Mouse (Mus musculus) midbrain, embryonic 13.5 days (tissue): ENCODE results near the gene Gm10226. TPM values are rescaled to one million over a fixed set of nuclear protein-coding genes. Genes with fewer than 3 reads are reported as not detected.
"Not testable (repeated sequence)": the region's sequence is repeated elsewhere in the genome, so short reads cannot be mapped to it uniquely, and the experiment has no call there.

Source experiments
- ATAC-seq: fragments of 200-750 bp; cut with Nextera tagmentation; 2 replicates; pipeline ENCODE4 v1.8.0; 2017; ENCODE audit warnings: mild to moderate bottlenecking, moderate TSS enrichment, moderate library complexity
- H3K27ac ChIP-seq: fragments of 300-500 bp; sonication (generic); 2 replicates; pipeline ENCODE4 v1.5.1; 2015; ENCODE audit warnings: inconsistent platforms, mild to moderate bottlenecking, moderate library complexity
- H3K27me3 ChIP-seq: fragments of 300-500 bp; sonication (generic); 2 replicates; pipeline ENCODE4 v1.6.1; 2015; ENCODE audit warnings: mild to moderate bottlenecking, inconsistent platforms
- H3K36me3 ChIP-seq: fragments of 300-500 bp; sonication (generic); 2 replicates; pipeline ENCODE4 v1.6.1; 2015; ENCODE audit warnings: mild to moderate bottlenecking, inconsistent platforms
- H3K4me1 ChIP-seq: fragments of 300-500 bp; sonication (generic); replicated peaks from 2 replicates; pipeline ENCODE4 v1.6.1; 2015; ENCODE audit warnings: inconsistent platforms
- H3K4me2 ChIP-seq: fragments of 300-500 bp; sonication (generic); replicated peaks from 2 replicates; pipeline ENCODE4 v1.6.1; 2015; ENCODE audit warnings: moderate library complexity, mild to moderate bottlenecking, inconsistent platforms
- H3K4me3 ChIP-seq: fragments of 300-500 bp; sonication (generic); replicated peaks from 2 replicates; pipeline ENCODE4 v1.5.1; 2015; ENCODE audit warnings: mild to moderate bottlenecking, inconsistent platforms
- H3K9ac ChIP-seq: fragments of 300-500 bp; sonication (generic); replicated peaks from 2 replicates; pipeline ENCODE4 v1.6.1; 2015; ENCODE audit warnings: mild to moderate bottlenecking, inconsistent platforms
- H3K9me3 ChIP-seq: fragments of 300-500 bp; sonication (generic); 2 replicates; pipeline ENCODE4 v1.6.1; 2016; ENCODE audit warnings: mild to moderate bottlenecking, inconsistent platforms
- WGBS: fragments of 180-500 bp; shearing (Covaris S2); methylation state at CpG from one replicate; pipeline ENCODE4 v1.1.7; 2015; 5-methylcytosine and 5-hydroxymethylcytosine counted together
- polyA plus RNA-seq: library from polyadenylated mRNA; unstranded; fragments of >200 nt; fragmentation: Nextera tagmentation; extraction: Ambion mirVana; gene quantifications from 2 replicates; pipeline ENCODE4 v1.2.1, GENCODE M21; 2015

Gene Gm10226
- polyA plus RNA-seq, 1 experiment from 2014 or later, result 18.5 TPM

GRCm38 (mm10) chr17:21707343-21707996 is 15.8 kb downstream of the Gm10226 start, which contains the start of gene Zfp760:
Zfp760 (plus strand) TSS chr17:21707741.
- peak; percentile 99 for ATAC-seq
- peak within 1 kb of the TSS; percentile 75 for H3K9ac ChIP-seq
- peak within 1 kb of the TSS; percentile 85 for H3K27ac ChIP-seq
- H3K9me3 ChIP-seq, result no peaks in the 10 kb centered on the region
- WGBS, result 3% methylated on average over 26 of the region's 26 CpGs
- H3K4me3 ChIP-seq, result peak within 1 kb of the TSS; percentile 75
- H3K27me3 ChIP-seq, result no peaks in the 10 kb centered on the region
- H3K4me1 ChIP-seq, result peaks cover 21% of the 10 kb centered on the region
- peak within 1 kb of the TSS; percentile 57 for H3K4me2 ChIP-seq
- peaks cover 13% of the 10 kb centered on the region for H3K36me3 ChIP-seq

GRCm38 (mm10) chr17:21708401-21708800 is 16.7 kb downstream of the Gm10226 start:
- Histone ChIP-seq H3K4me3 (peak overlapping the region; percentile 75), H3K27me3 (no peaks in the 10 kb centered on the region), H3K9me3 (no peaks in the 10 kb centered on the region), H3K9ac (peak overlapping the region; percentile 63), H3K36me3 (peaks cover 16% of the 10 kb centered on the region), H3K4me2 (peak overlapping the region; percentile 57), H3K4me1 (peaks cover 21% of the 10 kb centered on the region), H3K27ac (no peak overlapping the region)
- WGBS, result 28% methylated on average over 2 of the region's 2 CpGs
- ATAC-seq, result no peak

- H3K9ac ChIP-seq, H3K27me3 ChIP-seq, H3K27ac ChIP-seq, ATAC-seq, H3K4me2 ChIP-seq, H3K9me3 ChIP-seq, H3K4me1 ChIP-seq, H3K4me3 ChIP-seq, H3K36me3 ChIP-seq: not testable (repeated sequence)
- 94% methylated on average over 13 of the region's 22 CpGs for WGBS
These were observed 38.8 kb downstream of the Gm10226 start, which contains the start of gene Zfp229 for GRCm38 (mm10) chr17:21730495-21730894. Zfp229 (plus strand) TSS chr17:21730795.

GRCm38 (mm10) chr17:21733049-21733448 is 41.4 kb downstream of the Gm10226 start:
- H3K4me2 ChIP-seq, result peak overlapping the region; percentile 51
- WGBS, result 89% methylated on average over 4 of the region's 4 CpGs
- H3K36me3 ChIP-seq, result peaks cover 7% of the 10 kb centered on the region
- peaks cover 9% of the 10 kb centered on the region for H3K4me1 ChIP-seq
- H3K4me3 ChIP-seq, result peak overlapping the region; percentile 62
- no peak for ATAC-seq
- H3K9me3 ChIP-seq, result no peaks in the 10 kb centered on the region
- H3K9ac ChIP-seq, result no peak overlapping the region
- H3K27ac ChIP-seq, result peak overlapping the region; percentile 82; the same call in 1 of the 2 replicates
- H3K27me3 ChIP-seq, result no peaks in the 10 kb centered on the region

GRCm38 (mm10) chr17:21733529-21734031 is 41.9 kb downstream of the Gm10226 start:
- Histone ChIP-seq H3K27me3 (no peaks in the 10 kb centered on the region), H3K4me3 (peak overlapping the region; percentile 62), H3K9ac (peak overlapping the region; percentile 77), H3K27ac (peak overlapping the region; percentile 82), H3K9me3 (no peaks in the 10 kb centered on the region), H3K4me1 (peaks cover 9% of the 10 kb centered on the region), H3K36me3 (peaks cover 9% of the 10 kb centered on the region), H3K4me2 (peak overlapping the region; percentile 51)
- under 1% methylated on average over 27 of the region's 27 CpGs for WGBS
- ATAC-seq, result peak; percentile 99

Other genes starting within 250 kb of the Gm10226 start
- gene Zfp51, start 241.5 kb upstream of the Gm10226 start, polyA plus RNA-seq, result 16.1 and 16.4 TPM in 2 replicates
- gene Zfp53, start 202.9 kb upstream of the Gm10226 start, polyA plus RNA-seq, result 9.5 and 11.1 TPM in 2 replicates
- 0.84 and 1.2 TPM in 2 replicates for gene Zfp52, start 156.3 kb upstream of the Gm10226 start, polyA plus RNA-seq
- 15.1 and 17.9 TPM in 2 replicates for gene Zfp948, start 124.9 kb upstream of the Gm10226 start, polyA plus RNA-seq
- gene Zfp983, start 41.2 kb upstream of the Gm10226 start, polyA plus RNA-seq, result 11.9 TPM in 2 replicates
- 18.9 and 19.3 TPM in 2 replicates for gene Zfp760, start 15.9 kb downstream of the Gm10226 start, polyA plus RNA-seq
- gene Zfp229, start 38.9 kb downstream of the Gm10226 start, polyA plus RNA-seq, result 11.4 and 13.3 TPM in 2 replicates
- gene Zfp820, start 153.9 kb downstream of the Gm10226 start, polyA plus RNA-seq, result 2.8 and 3.1 TPM in 2 replicates
- gene Zfp995, start 218.1 kb downstream of the Gm10226 start, polyA plus RNA-seq, result 11.8 and 12.0 TPM in 2 replicates